Mouse (Mus musculus) MEL (cell line): ENCODE measurements around the gene Kit.

Experiments
- CHD1 ChIP-seq: IDR thresholded peaks from 2 replicates; pipeline ENCODE4 v1.6.1; 2012; ENCODE audit warnings: low read depth, mild to moderate bottlenecking, inconsistent platforms, low read length, improper control_type of control experiment
- CTCF ChIP-seq, 3 experiments: IDR thresholded peaks in 2 of 3; conservative IDR thresholded peaks in 1 of 3; 2 replicates each; pipeline ENCODE4 v1.5.1; 2011 to 2012; ENCODE audit warnings: low read length in 3 of 3, low read depth in 2 of 3, mild to moderate bottlenecking in 2 of 3, improper control_type of control experiment in 1 of 3, inconsistent platforms in 1 of 3, mixed read lengths in 1 of 3, moderate library complexity in 1 of 3; ENCODE audit not compliant: control insufficient read depth in 1 of 3, insufficient read depth in 1 of 3, poor library complexity in 1 of 3, severe bottlenecking in 1 of 3
- E2F4 ChIP-seq: IDR thresholded peaks from 2 replicates; pipeline ENCODE4 v1.6.1; 2011; ENCODE audit warnings: low read depth, low read length, improper control_type of control experiment, borderline replicate concordance
- EP300 ChIP-seq, 2 experiments: IDR thresholded peaks; 2 replicates each; pipeline ENCODE4 v1.6.1; 2011; ENCODE audit warnings: improper control_type of control experiment in 2 of 2, low read length in 2 of 2, low read depth in 1 of 2, mild to moderate bottlenecking in 1 of 2
- ETS1 ChIP-seq: IDR thresholded peaks from 2 replicates; pipeline ENCODE4 v1.6.1; 2012; ENCODE audit warnings: low read depth, mild to moderate bottlenecking, inconsistent platforms, low read length, improper control_type of control experiment, moderate library complexity
- KAT2A ChIP-seq: conservative IDR thresholded peaks from 2 replicates; pipeline ENCODE4 v1.6.1; 2012; ENCODE audit warnings: low read depth, low read length, improper control_type of control experiment, inconsistent platforms
- POLR2A ChIP-seq, 2 experiments: IDR thresholded peaks; 2 replicates each; pipeline ENCODE4 v1.6.1; 2011 to 2012; ENCODE audit warnings: low read length in 2 of 2, mild to moderate bottlenecking in 2 of 2, control low read depth in 1 of 2, improper control_type of control experiment in 1 of 2, low read depth in 1 of 2, moderate library complexity in 1 of 2; ENCODE audit not compliant: control insufficient read depth in 1 of 2, insufficient read depth in 1 of 2, poor library complexity in 1 of 2
- RAD21 ChIP-seq: IDR thresholded peaks from 2 replicates; pipeline ENCODE4 v1.6.1; 2011; ENCODE audit warnings: mild to moderate bottlenecking, low read depth, low read length, improper control_type of control experiment
- UBTF ChIP-seq: IDR thresholded peaks from 2 replicates; pipeline ENCODE4 v1.6.1; 2012; ENCODE audit warnings: low read depth, mild to moderate bottlenecking, inconsistent platforms, low read length, improper control_type of control experiment, moderate library complexity, borderline replicate concordance; ENCODE audit not compliant: insufficient read depth
- ZC3H11A ChIP-seq: IDR thresholded peaks from 2 replicates; pipeline ENCODE4 v1.6.1; 2012; ENCODE audit warnings: low read depth, mild to moderate bottlenecking, inconsistent platforms, low read length, improper control_type of control experiment

DNA sequence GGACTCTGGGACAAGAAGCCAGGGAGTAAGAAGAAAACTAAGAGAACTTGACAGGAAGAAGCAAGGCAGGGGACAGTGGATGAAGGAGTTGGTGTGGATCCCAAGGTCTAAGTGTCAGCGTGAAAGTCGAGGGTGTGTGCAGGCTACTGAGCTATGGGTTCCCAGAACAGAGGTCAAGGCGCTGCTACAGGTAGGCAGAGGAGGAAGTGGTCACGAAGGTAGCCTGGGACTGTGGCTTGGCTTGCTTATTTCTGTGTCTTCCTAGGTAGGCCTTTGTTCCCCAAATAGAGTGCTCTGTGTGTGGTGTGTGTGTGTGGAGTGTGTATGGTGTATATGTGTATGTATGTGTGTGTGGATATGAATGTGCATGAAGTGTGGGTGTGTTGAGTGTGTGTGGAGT, 47.7 kb downstream of the Kit start:
- no peak for TF ChIP-seq CTCF (IDR thresholded peaks at IDR 0.05 in 2 of 3, conservative IDR thresholded peaks at IDR 0.05 in 1 of 3; ENCODE audit: control insufficient read depth in 1 of 3, insufficient read depth in 1 of 3, low read depth in 2 of 3, low read length in 3 of 3, poor library complexity in 1 of 3, severe bottlenecking in 1 of 3)
- no peak for TF ChIP-seq KAT2A
- TF ChIP-seq RAD21, result no peak
- TF ChIP-seq E2F4, result no peak
- no peak for TF ChIP-seq UBTF
- TF ChIP-seq ZC3H11A, result no peak
- TF ChIP-seq EP300 (IDR thresholded peaks at IDR 0.05; ENCODE audit: low read depth in 1 of 2, low read length in 2 of 2), result no peak
- no peak for TF ChIP-seq ETS1
- TF ChIP-seq CHD1, result no peak
- TF ChIP-seq POLR2A (IDR thresholded peaks at IDR 0.05; ENCODE audit: control insufficient read depth in 1 of 2, insufficient read depth in 1 of 2, low read depth in 1 of 2, low read length in 2 of 2, poor library complexity in 1 of 2), result no peak
